Mouse (Mus musculus): ENCODE data around the gene Cd274.

- TF ChIP-seq CTCF (IDR thresholded peaks at IDR 0.05; ENCODE audit: low read depth) (no peak), EP300 (IDR thresholded peaks at IDR 0.05; ENCODE audit: low read depth) (no peak)
Observed at GRCm38 (mm10) chr19:29326396-29326795, 40.9 kb upstream of the Cd274 start.

Measured in liver, postnatal 0 days (tissue).